Mouse (Mus musculus) cerebral cortex, adult 2 months (tissue): ENCODE measurements around the gene Neurl4.

Source experiments
- WGBS: fragments of 180-500 bp; shearing (Covaris S2); methylation state at CpG from one replicate; pipeline ENCODE4 v1.1.7; 2018; 5-methylcytosine and 5-hydroxymethylcytosine counted together

Neurl4 gene

GRCm38 (mm10) chr11:69913554-69914371 is 12.9 kb downstream of the Neurl4 start, which contains the start of gene Gps2:
TSS of gene Gps2 (plus strand) at chr11:69913888.
- WGBS: 2% methylated on average over 61 of the region's 61 CpGs

DNA sequence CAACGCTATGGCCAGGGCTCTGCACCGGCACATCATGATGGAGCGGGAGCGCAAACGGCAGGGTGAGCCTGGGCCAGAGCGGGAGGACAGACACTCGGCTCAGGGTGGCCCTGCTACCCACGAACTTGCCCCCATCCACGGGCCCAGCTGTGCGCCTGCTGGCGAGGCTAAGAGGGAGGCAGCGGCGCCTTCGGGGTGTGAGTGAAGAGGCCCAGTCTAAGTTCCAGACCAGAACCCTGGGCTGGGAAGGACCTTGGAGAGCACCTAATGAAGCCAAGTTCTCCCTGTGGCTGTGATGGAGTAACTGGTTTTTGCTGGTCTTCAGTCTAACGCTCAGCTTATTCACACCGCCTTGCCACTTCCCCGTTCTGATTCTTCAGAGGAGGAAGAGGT is 13.5 kb downstream of the Neurl4 start:
- 1% methylated on average over 17 of the region's 17 CpGs for WGBS

GRCm38 (mm10) chr11:69914917-69915430 is 14.1 kb downstream of the Neurl4 start:
- WGBS: 32% methylated on average over 9 of the region's 9 CpGs

DNA sequence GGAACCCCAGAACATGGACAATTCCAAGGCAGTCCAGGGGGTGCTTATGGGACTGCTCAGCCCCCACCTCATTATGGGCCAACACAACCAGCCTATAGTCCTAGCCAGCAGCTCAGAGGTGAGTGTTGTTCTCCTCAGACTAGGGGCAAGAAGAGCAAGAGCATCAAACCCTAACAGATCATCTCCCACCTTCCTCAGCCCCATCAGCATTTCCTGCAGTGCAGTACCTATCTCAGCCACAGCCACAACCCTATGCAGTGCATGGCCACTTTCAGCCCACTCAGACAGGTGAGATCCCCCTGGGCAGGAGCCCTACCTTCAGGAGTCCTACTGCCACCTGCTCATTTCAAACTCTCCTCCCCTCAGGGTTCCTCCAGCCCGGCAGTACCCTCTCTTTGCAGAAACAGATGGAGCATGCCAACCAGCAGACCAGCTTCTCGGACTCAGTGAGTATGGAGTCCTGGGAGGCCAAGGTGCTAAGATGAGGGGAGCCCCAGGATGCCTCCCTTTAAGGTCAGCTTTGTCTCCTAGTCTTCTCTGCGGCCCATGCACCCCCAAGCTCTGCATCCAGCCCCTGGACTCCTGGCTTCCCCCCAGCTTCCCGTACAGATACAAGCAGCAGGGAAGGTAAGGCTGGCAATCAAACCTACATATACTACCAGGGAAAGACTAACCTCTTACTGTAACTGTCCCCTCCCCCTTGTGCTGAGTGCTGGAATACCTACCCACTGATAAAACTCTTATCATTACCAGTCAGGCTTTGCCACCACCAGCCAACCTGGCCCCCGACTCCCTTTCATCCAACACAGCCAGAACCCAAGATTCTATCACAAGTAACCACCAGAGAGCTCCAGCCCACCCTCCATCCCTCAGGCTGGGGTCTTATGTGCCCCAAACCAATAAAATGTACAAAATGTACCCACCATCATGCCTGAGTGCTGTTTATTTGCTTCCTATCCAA is 15.1 kb downstream of the Neurl4 start:
- WGBS: 50% methylated on average over 5 of the region's 5 CpGs

DNA sequence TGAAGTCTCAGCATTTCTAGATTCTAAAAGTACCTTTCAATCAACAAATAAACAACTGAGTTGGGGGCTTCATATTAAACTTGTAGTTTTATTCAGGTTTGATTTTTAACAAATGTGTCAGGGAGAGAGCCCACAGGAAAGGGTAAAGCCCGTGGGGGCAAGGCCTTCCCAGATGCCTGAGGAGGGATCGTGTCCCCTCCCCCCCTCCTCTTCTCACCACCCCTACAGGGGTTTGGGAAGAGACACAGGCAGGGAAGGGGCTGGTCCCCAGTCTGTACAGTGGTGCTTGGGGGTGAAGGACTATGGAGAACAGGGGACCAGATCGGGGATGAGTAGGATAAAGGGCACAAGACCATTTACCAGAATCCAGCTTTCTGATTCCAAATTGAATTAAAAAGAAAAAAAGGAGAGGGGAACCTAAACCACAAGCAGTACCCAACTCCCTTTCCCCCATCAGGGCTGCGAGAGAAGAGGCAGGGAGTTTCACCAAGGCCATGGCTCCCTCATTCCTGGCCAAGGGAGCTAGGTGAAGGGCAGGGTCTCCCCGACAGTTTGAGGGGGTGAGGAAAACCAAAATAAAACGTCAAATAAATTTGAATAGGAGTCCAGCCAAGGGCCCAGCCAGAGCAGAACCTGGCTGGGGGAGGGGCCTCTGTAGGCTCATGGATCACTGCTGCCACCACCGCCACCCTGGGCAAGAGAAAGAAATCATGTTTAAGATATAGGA is 15.9 kb downstream of the Neurl4 start:
- WGBS: 48% methylated on average over 7 of the region's 7 CpGs

GRCm38 (mm10) chr11:69917379-69917948 is 16.6 kb downstream of the Neurl4 start:
- WGBS: 81% methylated on average over 8 of the region's 8 CpGs

GRCm38 (mm10) chr11:69918118-69918517 is 17.2 kb downstream of the Neurl4 start:
- 78% methylated on average over 5 of the region's 5 CpGs for WGBS

DNA sequence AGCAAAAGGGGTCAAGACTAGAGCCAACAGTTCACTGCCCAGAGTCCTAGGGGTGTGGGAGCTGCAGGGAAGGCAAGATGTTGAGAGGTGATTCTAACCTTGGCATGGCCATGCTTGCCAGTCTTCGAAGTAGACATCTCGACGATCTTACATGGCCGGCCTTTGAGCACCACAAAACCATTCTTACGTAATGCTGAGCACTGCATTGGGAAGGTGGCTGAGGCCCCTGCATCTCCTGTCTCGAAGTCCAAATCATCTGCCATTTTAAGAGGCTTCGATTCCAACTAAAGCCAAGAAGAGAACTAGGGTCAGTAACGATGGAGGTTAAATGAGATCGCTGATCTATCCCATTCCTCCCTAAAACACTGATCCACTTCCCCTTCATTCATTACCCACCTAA is 18.2 kb downstream of the Neurl4 start:
- WGBS: 67% methylated on average over 9 of the region's 9 CpGs

DNA sequence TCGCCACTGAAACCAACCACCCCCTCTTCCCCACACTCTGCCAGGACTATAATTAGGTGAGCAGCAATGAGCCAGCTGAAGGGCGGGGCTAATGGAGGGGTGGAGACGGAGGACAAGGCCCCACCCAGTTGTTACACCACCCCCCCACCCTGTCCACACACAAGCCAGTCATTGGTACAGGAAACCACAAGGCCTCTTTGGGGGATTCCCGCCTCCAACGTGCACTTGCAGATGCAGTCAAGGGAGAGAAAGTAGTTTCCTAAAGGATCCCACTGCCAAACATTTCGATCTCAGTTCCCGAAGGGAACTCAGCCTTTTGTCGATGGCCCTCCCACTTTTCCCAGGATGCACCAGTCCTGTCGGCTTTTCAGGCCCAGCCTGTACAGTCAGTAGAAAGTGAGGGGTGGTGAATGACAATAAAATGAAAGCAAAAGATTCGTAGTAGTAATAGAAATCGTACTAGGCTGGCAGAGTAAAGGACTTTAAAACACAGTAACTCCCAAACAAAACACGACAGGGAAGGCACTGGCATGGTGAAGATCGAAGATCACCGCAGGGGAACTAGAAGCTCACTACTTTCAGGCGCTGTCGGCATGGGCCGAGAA is 18.9 kb downstream of the Neurl4 start:
- under 1% methylated on average over 17 of the region's 17 CpGs for WGBS

- WGBS: 1% methylated on average over 64 of the region's 65 CpGs
Measured at GRCm38 (mm10) chr11:69920266-69921031, 19.6 kb downstream of the Neurl4 start.

GRCm38 (mm10) chr11:69921114-69922011 is 20.5 kb downstream of the Neurl4 start, which contains the start of gene Eif5a:
TSS of gene Eif5a (minus strand) at chr11:69921958.
- WGBS: under 1% methylated on average over 78 of the region's 78 CpGs

- whole genome bisulfite sequencing: 3% methylated on average over 12 of the region's 12 CpGs
Measured at GRCm38 (mm10) chr11:69922012-69922756, 21.3 kb downstream of the Neurl4 start.

GRCm38 (mm10) chr11:69922796-69923195 is 21.9 kb downstream of the Neurl4 start:
- 72% methylated on average over 3 of the region's 3 CpGs for WGBS

GRCm38 (mm10) chr11:69927501-69927900 is 26.6 kb downstream of the Neurl4 start:
- 98% methylated on average over 2 of the region's 2 CpGs for WGBS

DNA sequence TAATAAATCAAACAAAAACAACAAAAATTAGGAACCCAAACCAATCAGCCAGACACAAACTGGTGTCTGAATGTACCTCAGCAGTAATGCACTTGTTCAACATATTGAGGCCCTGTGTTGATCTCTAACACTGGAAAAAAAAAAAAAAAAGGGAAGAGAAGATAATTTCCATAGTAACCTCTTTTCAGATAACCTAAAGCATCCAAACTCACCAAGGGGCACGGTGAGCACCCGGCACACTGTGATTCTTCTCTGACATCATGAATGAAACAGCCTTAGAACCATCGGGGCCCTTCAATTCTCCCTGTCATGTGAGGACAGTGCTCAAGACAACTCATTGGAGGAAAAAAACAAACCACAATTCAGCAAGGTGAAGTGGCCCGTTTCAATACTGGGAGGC is 28.8 kb downstream of the Neurl4 start:
- 80% methylated on average over 4 of the region's 4 CpGs for WGBS

DNA sequence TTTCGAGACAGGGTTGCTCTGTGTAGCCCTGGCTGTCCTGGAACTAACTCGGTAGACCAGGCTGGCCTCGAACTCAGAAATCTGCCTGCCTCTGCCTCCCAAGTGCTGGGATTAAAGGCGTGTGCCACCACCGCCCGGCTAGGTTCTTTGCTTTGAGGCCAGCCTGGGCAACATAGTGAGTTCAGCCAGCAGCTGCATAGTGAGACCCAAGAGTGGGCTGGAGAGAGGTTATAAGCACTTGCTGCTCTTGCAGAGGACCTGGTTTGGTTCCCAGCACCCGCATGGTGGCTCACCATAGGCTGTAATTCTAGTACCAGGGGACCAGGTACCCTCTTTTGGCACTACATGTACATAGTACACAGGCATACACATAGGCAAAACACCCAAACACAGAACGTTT is 29.3 kb downstream of the Neurl4 start:
- 89% methylated on average over 8 of the region's 8 CpGs for WGBS

DNA sequence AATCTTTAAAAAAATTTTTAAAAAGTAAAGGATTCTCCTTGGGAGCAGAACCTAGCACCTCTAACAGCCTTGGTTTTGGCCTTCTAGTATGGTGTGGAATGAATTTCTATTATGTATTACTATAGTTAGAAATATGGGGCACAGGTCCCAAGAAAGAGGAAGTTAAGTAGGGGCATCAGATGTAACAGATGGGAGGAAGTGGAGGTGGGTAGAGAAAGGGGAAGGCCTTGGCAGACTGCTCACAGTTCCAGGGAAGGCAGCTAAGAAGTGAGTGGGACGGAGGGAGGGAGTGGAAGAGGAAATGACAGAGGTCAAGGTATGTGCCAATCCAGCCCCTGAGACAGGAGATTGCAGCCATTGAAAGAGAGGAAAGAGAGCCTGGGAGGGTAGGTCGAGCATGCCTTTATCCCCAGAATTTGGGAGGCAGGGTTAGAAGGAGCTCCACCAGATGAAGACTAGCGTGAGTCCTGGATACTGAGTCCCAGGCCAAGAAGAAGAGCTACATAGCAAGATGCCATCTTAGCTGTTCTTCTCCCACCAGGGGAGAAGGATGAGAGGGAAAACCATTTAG is 30.2 kb downstream of the Neurl4 start:
- 78% methylated on average over 3 of the region's 3 CpGs for WGBS

DNA sequence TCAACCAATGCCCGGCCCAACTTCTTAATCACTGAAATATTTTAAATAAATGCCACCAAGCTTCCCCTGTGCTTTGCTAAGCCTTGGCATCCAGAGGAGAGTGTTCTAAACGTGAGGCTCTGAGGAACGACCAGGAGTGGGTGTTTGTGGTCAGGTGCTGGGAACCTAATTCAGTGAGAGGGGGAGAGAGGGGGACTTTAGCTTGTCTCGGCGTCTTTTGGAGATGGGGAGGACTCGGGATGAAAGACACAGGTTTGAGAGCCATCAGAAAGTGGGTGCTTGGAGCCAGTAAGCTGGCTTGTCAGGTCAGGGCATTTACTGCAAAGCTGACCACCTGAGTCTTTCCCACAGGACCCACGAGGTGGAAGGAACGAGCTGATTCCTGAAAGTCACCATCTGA is 30.9 kb downstream of the Neurl4 start:
- WGBS: 73% methylated on average over 8 of the region's 8 CpGs
